ENCODE assay signal across 8 mouse cellular contexts in genomic region chr3:115971891-115972646, GRCm38 (mm10).
"Had no signal": no experiment of that assay in that cellular context is flagged by ENCODE, and none has a peak within 500 bp of the region (broad histone marks: within the 10 kb centered on the region; RNA-seq: fewer than 3 reads in every experiment).

No protein-coding gene starts in this region.

- DNase-seq: kidney, adult 18-20 months; kidney, postnatal 10 days; lung, embryonic 14.5 days; lung, postnatal 10 days; lung, postnatal 4 days; right cerebral cortex, postnatal 25 days had no signal

- ATAC-seq: liver, embryonic 12.5 days; midbrain, embryonic 16.5 days had no signal
